Mouse (Mus musculus) midbrain, embryonic 16.5 days (tissue): ENCODE measurements around the gene Mrpl35. TPM values are rescaled to one million over a fixed set of nuclear protein-coding genes. Genes with fewer than 3 reads are reported as not detected.
"Not testable (repeated sequence)": the region's sequence is repeated elsewhere in the genome, so short reads cannot be mapped to it uniquely, and the experiment has no call there.

Experiments used
- ATAC-seq: fragments of 200-750 bp; cut with Nextera tagmentation; 2 replicates; pipeline ENCODE4 v1.8.0; 2017; ENCODE audit warnings: moderate TSS enrichment
- H3K27ac ChIP-seq: fragments of 300-500 bp; sonication (generic); 2 replicates; pipeline ENCODE4 v1.5.1; 2014; ENCODE audit warnings: mild to moderate bottlenecking, low read length, mixed read lengths
- H3K27me3 ChIP-seq: fragments of 300-500 bp; sonication (generic); 2 replicates; pipeline ENCODE4 v1.6.1; 2014; ENCODE audit warnings: low read depth, low read length, mixed read lengths; ENCODE audit not compliant: control insufficient read depth, insufficient read depth
- H3K36me3 ChIP-seq: fragments of 300-500 bp; sonication (generic); 2 replicates; pipeline ENCODE4 v1.6.1; 2014; ENCODE audit warnings: mild to moderate bottlenecking, low read length, moderate library complexity, mixed read lengths; ENCODE audit not compliant: control insufficient read depth, insufficient read depth
- H3K4me1 ChIP-seq: fragments of 300-500 bp; sonication (generic); 2 replicates; pipeline ENCODE4 v1.6.1; 2014; ENCODE audit warnings: mild to moderate bottlenecking, low read length, mixed read lengths; ENCODE audit not compliant: control insufficient read depth, insufficient read depth
- H3K4me2 ChIP-seq: fragments of 300-500 bp; sonication (generic); 2 replicates; pipeline ENCODE4 v1.6.1; 2014; ENCODE audit warnings: mild to moderate bottlenecking, low read length, mixed read lengths
- H3K4me3 ChIP-seq: fragments of 300-500 bp; sonication (generic); 2 replicates; pipeline ENCODE4 v1.5.1; 2014; ENCODE audit warnings: low read depth, mild to moderate bottlenecking, low read length, moderate library complexity, mixed read lengths
- H3K9ac ChIP-seq: fragments of 300-500 bp; sonication (generic); 2 replicates; pipeline ENCODE4 v1.6.1; 2014; ENCODE audit warnings: low read depth, low read length, mixed read lengths
- H3K9me3 ChIP-seq: fragments of 300-500 bp; sonication (generic); replicated peaks from 2 replicates; pipeline ENCODE4 v1.6.1; 2014; ENCODE audit warnings: mild to moderate bottlenecking, low read length, mixed read lengths; ENCODE audit not compliant: control insufficient read depth, poor library complexity, severe bottlenecking
- WGBS: fragments of 180-500 bp; shearing (Covaris S2); extraction: QIAGEN DNeasy Blood & Tissue Kit; methylation state at CpG from one replicate; pipeline ENCODE4 v1.1.7; 2014; 5-methylcytosine and 5-hydroxymethylcytosine counted together
- polyA plus RNA-seq: library from polyadenylated mRNA; unstranded; fragments of >200 nt; fragmentation: Nextera tagmentation; extraction: Ambion mirVana; gene quantifications from 2 replicates; pipeline ENCODE4 v1.2.1, GENCODE M21; 2015

The Mrpl35 gene
- polyA plus RNA-seq, result 36.1 and 39.4 TPM in 2 replicates

GRCm38 (mm10) chr6:71826869-71827268, at the start of gene Mrpl35:
Gene Mrpl35, minus strand, starts transcription at chr6:71826969.
- no peak for ATAC-seq
- H3K36me3 ChIP-seq, result no peaks in the 10 kb centered on the region
- H3K4me3 ChIP-seq, result no peak within 1 kb of the TSS
- no peaks in the 10 kb centered on the region for H3K27me3 ChIP-seq
- H3K4me1 ChIP-seq, result peaks cover 15% of the 10 kb centered on the region
- H3K9me3 ChIP-seq, result no peaks in the 10 kb centered on the region
- H3K9ac ChIP-seq, result no peak within 1 kb of the TSS
- 38% methylated on average over 1 of the region's 1 CpGs for WGBS
- H3K27ac ChIP-seq, result no peak within 1 kb of the TSS
- H3K4me2 ChIP-seq, result no peak within 1 kb of the TSS

- no peak overlapping the region for H3K9ac ChIP-seq
- H3K4me1 ChIP-seq, result no peaks in the 10 kb centered on the region
- H3K9me3 ChIP-seq, result no peaks in the 10 kb centered on the region
- no peaks in the 10 kb centered on the region for H3K27me3 ChIP-seq
- ATAC-seq, result no peak
- H3K27ac ChIP-seq, result no peak overlapping the region
- no peak overlapping the region for H3K4me2 ChIP-seq
- H3K4me3 ChIP-seq, result no peak overlapping the region
- peaks cover 27% of the 10 kb centered on the region for H3K36me3 ChIP-seq
- 96% methylated on average over 9 of the region's 9 CpGs for WGBS
Measured at GRCm38 (mm10) chr6:71871396-71871795, 44.6 kb upstream of the Mrpl35 start.

GRCm38 (mm10) chr6:71868809-71869208, 42.0 kb upstream of the Mrpl35 start:
- H3K9ac ChIP-seq, result no peak overlapping the region
- 100% methylated on average over 1 of the region's 1 CpGs for WGBS
- no peaks in the 10 kb centered on the region; the same call in 1 of the 2 replicates for H3K9me3 ChIP-seq
- H3K4me1 ChIP-seq, result no peaks in the 10 kb centered on the region
- H3K4me2 ChIP-seq, result no peak overlapping the region
- H3K4me3 ChIP-seq, result no peak overlapping the region
- H3K27me3 ChIP-seq, result no peaks in the 10 kb centered on the region
- H3K27ac ChIP-seq, result no peak overlapping the region
- H3K36me3 ChIP-seq, result peaks cover 35% of the 10 kb centered on the region
- ATAC-seq, result no peak

GRCm38 (mm10) chr6:71867751-71868150, 41.0 kb upstream of the Mrpl35 start:
- no peaks in the 10 kb centered on the region; the same call in 1 of the 2 replicates for H3K9me3 ChIP-seq
- no peak overlapping the region for H3K4me2 ChIP-seq
- ATAC-seq, result no peak
- H3K4me3 ChIP-seq, result no peak overlapping the region
- 100% methylated on average over 2 of the region's 2 CpGs for WGBS
- H3K27ac ChIP-seq, result no peak overlapping the region
- no peaks in the 10 kb centered on the region for H3K4me1 ChIP-seq
- no peak overlapping the region for H3K9ac ChIP-seq
- no peaks in the 10 kb centered on the region for H3K27me3 ChIP-seq
- H3K36me3 ChIP-seq, result peaks cover 38% of the 10 kb centered on the region

- not testable (repeated sequence) for H3K36me3 ChIP-seq, H3K27ac ChIP-seq, ATAC-seq, H3K4me2 ChIP-seq, H3K9ac ChIP-seq, H3K27me3 ChIP-seq, H3K4me1 ChIP-seq, H3K9me3 ChIP-seq, H3K4me3 ChIP-seq
- WGBS, result 95% methylated on average over 6 of the region's 6 CpGs
Measured at GRCm38 (mm10) chr6:71846906-71847305, 20.1 kb upstream of the Mrpl35 start.

GRCm38 (mm10) chr6:71840597-71841290, 14.0 kb upstream of the Mrpl35 start:
- no peak overlapping the region for H3K27ac ChIP-seq
- 100% methylated on average over 1 of the region's 1 CpGs for WGBS
- H3K4me1 ChIP-seq, result no peaks in the 10 kb centered on the region
- H3K4me3 ChIP-seq, result no peak overlapping the region
- H3K9ac ChIP-seq, result no peak overlapping the region
- no peaks in the 10 kb centered on the region for H3K27me3 ChIP-seq
- H3K9me3 ChIP-seq, result no peaks in the 10 kb centered on the region
- H3K4me2 ChIP-seq, result no peak overlapping the region
- H3K36me3 ChIP-seq, result no peaks in the 10 kb centered on the region
- no peak for ATAC-seq

GRCm38 (mm10) chr6:71839815-71840214, 13.0 kb upstream of the Mrpl35 start:
- Histone ChIP-seq H3K9me3 (no peaks in the 10 kb centered on the region), H3K9ac (no peak overlapping the region), H3K4me1 (no peaks in the 10 kb centered on the region), H3K36me3 (0 out of 2 replicates have a peak, but pooled peaks cover under 1% of the 10 kb centered on the region), H3K27ac (no peak overlapping the region), H3K27me3 (no peaks in the 10 kb centered on the region), H3K4me2 (no peak overlapping the region), H3K4me3 (no peak overlapping the region)
- no peak for ATAC-seq

GRCm38 (mm10) chr6:71836811-71837210, 10.0 kb upstream of the Mrpl35 start:
- WGBS, result 71% methylated on average over 2 of the region's 2 CpGs
- H3K9ac ChIP-seq, result no peak overlapping the region
- H3K4me2 ChIP-seq, result no peak overlapping the region
- H3K4me1 ChIP-seq, result peaks cover 15% of the 10 kb centered on the region
- no peak overlapping the region for H3K4me3 ChIP-seq
- H3K9me3 ChIP-seq, result no peaks in the 10 kb centered on the region
- 0 out of 2 replicates have a peak, but pooled peaks cover 2% of the 10 kb centered on the region for H3K36me3 ChIP-seq
- no peak for ATAC-seq
- no peaks in the 10 kb centered on the region for H3K27me3 ChIP-seq
- H3K27ac ChIP-seq, result no peak overlapping the region

- no peaks in the 10 kb centered on the region for H3K9me3 ChIP-seq
- peaks cover 18% of the 10 kb centered on the region for H3K4me1 ChIP-seq
- peak overlapping the region; percentile 89 for H3K9ac ChIP-seq
- peak overlapping the region; percentile 98 for H3K4me3 ChIP-seq
- 0 out of 2 replicates have a peak, but pooled peaks cover 2% of the 10 kb centered on the region for H3K36me3 ChIP-seq
- ATAC-seq, result peak; percentile 99
- peak overlapping the region; percentile 81 for H3K4me2 ChIP-seq
- no peaks in the 10 kb centered on the region for H3K27me3 ChIP-seq
- under 1% methylated on average over 21 of the region's 21 CpGs for WGBS
- H3K27ac ChIP-seq, result peak overlapping the region; percentile 96
Measured at GRCm38 (mm10) chr6:71831581-71831960, 4.8 kb upstream of the Mrpl35 start.
